Mouse (Mus musculus) macrophage (primary cell): ENCODE results near the gene Klk13. TPM values are rescaled to one million over a fixed set of nuclear protein-coding genes. Genes with fewer than 3 reads are reported as not detected.

ENCODE experiments used
- H3K27ac ChIP-seq: fragments of 350-480 bp; formaldehyde crosslinking; 2 replicates; pipeline ENCODE4 v1.9.0; 2021
- H3K36me3 ChIP-seq: fragments of 350-480 bp; formaldehyde crosslinking; 2 replicates; pipeline ENCODE4 v1.9.0; 2021; ENCODE audit errors: inconsistent target
- H3K4me3 ChIP-seq: fragments of 350-480 bp; formaldehyde crosslinking; 2 replicates; pipeline ENCODE4 v1.9.0; 2021; ENCODE audit errors: inconsistent target
- H3K79me2 ChIP-seq: fragments of 350-480 bp; formaldehyde crosslinking; 2 replicates; pipeline ENCODE4 v1.9.0; 2021; ENCODE audit errors: inconsistent target
- WGBS: methylation state at CpG from one replicate; pipeline ENCODE4 v1.1.7; 2026; ENCODE audit warnings: inconsistent platforms; ENCODE audit not compliant: missing documents; 5-methylcytosine and 5-hydroxymethylcytosine counted together
- polyA plus RNA-seq: library from polyadenylated mRNA; stranded (reverse); fragments of 250-400 nt; gene quantifications from 3 replicates; pipeline ENCODE4 v1.2.4, GENCODE M21; 2018; ENCODE audit warnings: inconsistent platforms

The Klk13 gene
- polyA plus RNA-seq, 1 experiment from 2014 or later: not detected

- Histone ChIP-seq H3K27ac (no peak overlapping the region), H3K4me3 (no peak overlapping the region), H3K79me2 (no peaks in the 10 kb centered on the region), H3K36me3 (no peaks in the 10 kb centered on the region)
- 8% methylated on average over 9 of the region's 9 CpGs for WGBS
These were observed 550 bp downstream of the Klk13 start for GRCm38 (mm10) chr7:43712917-43713316.

- 12% methylated on average over 19 of the region's 19 CpGs for WGBS
- Histone ChIP-seq H3K27ac (no peak overlapping the region), H3K79me2 (no peaks in the 10 kb centered on the region), H3K4me3 (no peak overlapping the region), H3K36me3 (no peaks in the 10 kb centered on the region)
These were observed 1.5 kb downstream of the Klk13 start for GRCm38 (mm10) chr7:43713741-43714351.

GRCm38 (mm10) chr7:43747788-43748187 lies 35.4 kb downstream of the Klk13 start:
- H3K36me3 ChIP-seq: no peaks in the 10 kb centered on the region
- H3K4me3 ChIP-seq: no peak overlapping the region
- H3K79me2 ChIP-seq: no peaks in the 10 kb centered on the region
- WGBS: 0% methylated on average over 1 of the region's 1 CpGs
- H3K27ac ChIP-seq: 0 out of 2 replicates have a peak overlapping the region, but pooled peaks have one; percentile 8

GRCm38 (mm10) chr7:43752806-43753205 lies 40.4 kb downstream of the Klk13 start:
- Histone ChIP-seq H3K36me3 (no peaks in the 10 kb centered on the region), H3K27ac (no peak overlapping the region), H3K79me2 (no peaks in the 10 kb centered on the region), H3K4me3 (no peak overlapping the region)
- WGBS: 6% methylated on average over 2 of the region's 2 CpGs

- H3K27ac ChIP-seq: no peak overlapping the region
- H3K36me3 ChIP-seq: no peaks in the 10 kb centered on the region
- H3K79me2 ChIP-seq: no peaks in the 10 kb centered on the region
- 72% methylated on average over 8 of the region's 8 CpGs for WGBS
- no peak overlapping the region for H3K4me3 ChIP-seq
These were observed 54.1 kb downstream of the Klk13 start for GRCm38 (mm10) chr7:43766484-43766883.

- 87% methylated on average over 4 of the region's 4 CpGs for WGBS
- no peaks in the 10 kb centered on the region for H3K79me2 ChIP-seq
- no peaks in the 10 kb centered on the region for H3K36me3 ChIP-seq
- H3K27ac ChIP-seq: no peak within 1 kb of the TSS
- H3K4me3 ChIP-seq: no peak within 1 kb of the TSS
These were observed 56.2 kb downstream of the Klk13 start, which contains the start of gene Klk12 for GRCm38 (mm10) chr7:43768597-43768996. Klk12 (plus strand) TSS chr7:43768897.

GRCm38 (mm10) chr7:43769636-43770035 lies 57.3 kb downstream of the Klk13 start:
- Histone ChIP-seq H3K4me3 (no peak overlapping the region), H3K27ac (no peak overlapping the region), H3K79me2 (no peaks in the 10 kb centered on the region), H3K36me3 (no peaks in the 10 kb centered on the region)
- 91% methylated on average over 8 of the region's 8 CpGs for WGBS

GRCm38 (mm10) chr7:43770701-43771100 lies 58.3 kb downstream of the Klk13 start:
- H3K79me2 ChIP-seq: no peaks in the 10 kb centered on the region
- no peak overlapping the region for H3K4me3 ChIP-seq
- WGBS: 96% methylated on average over 10 of the region's 10 CpGs
- no peaks in the 10 kb centered on the region for H3K36me3 ChIP-seq
- no peak overlapping the region for H3K27ac ChIP-seq

GRCm38 (mm10) chr7:43771916-43772315 lies 59.5 kb downstream of the Klk13 start:
- H3K36me3 ChIP-seq: no peaks in the 10 kb centered on the region
- H3K79me2 ChIP-seq: no peaks in the 10 kb centered on the region
- WGBS: 97% methylated on average over 6 of the region's 6 CpGs
- H3K27ac ChIP-seq: no peak overlapping the region
- H3K4me3 ChIP-seq: no peak overlapping the region

GRCm38 (mm10) chr7:43772901-43773300 lies 60.5 kb downstream of the Klk13 start:
- Histone ChIP-seq H3K79me2 (no peaks in the 10 kb centered on the region), H3K4me3 (no peak overlapping the region), H3K27ac (no peak overlapping the region), H3K36me3 (no peaks in the 10 kb centered on the region)
- WGBS: 81% methylated on average over 3 of the region's 3 CpGs

- Histone ChIP-seq H3K79me2 (no peaks in the 10 kb centered on the region), H3K36me3 (no peaks in the 10 kb centered on the region), H3K27ac (no peak within 1 kb of the TSS), H3K4me3 (no peak within 1 kb of the TSS)
- WGBS: 96% methylated on average over 5 of the region's 5 CpGs
These were observed 62.0 kb downstream of the Klk13 start, which contains the start of gene Klk11 for GRCm38 (mm10) chr7:43774364-43774763. Klk11 (plus strand) TSS chr7:43774604.

- H3K79me2 ChIP-seq: no peaks in the 10 kb centered on the region
- WGBS: 86% methylated on average over 6 of the region's 6 CpGs
These were observed 62.4 kb downstream of the Klk13 start for GRCm38 (mm10) chr7:43774802-43775201.

GRCm38 (mm10) chr7:43775311-43776057 lies 63.1 kb downstream of the Klk13 start:
- H3K36me3 ChIP-seq: no peaks in the 10 kb centered on the region
- no peak overlapping the region for H3K4me3 ChIP-seq
- no peaks in the 10 kb centered on the region for H3K79me2 ChIP-seq
- H3K27ac ChIP-seq: no peak overlapping the region
- WGBS: 84% methylated on average over 7 of the region's 7 CpGs

More at GRCm38 (mm10) chr7:43774802-43775201, 62.4 kb downstream of the Klk13 start:
- Histone ChIP-seq H3K36me3 (no peaks in the 10 kb centered on the region), H3K27ac (no peak overlapping the region), H3K4me3 (no peak overlapping the region)

- 89% methylated on average over 5 of the region's 5 CpGs for WGBS
- no peak overlapping the region for H3K4me3 ChIP-seq
- H3K79me2 ChIP-seq: no peaks in the 10 kb centered on the region
- no peak overlapping the region for H3K27ac ChIP-seq
- no peaks in the 10 kb centered on the region for H3K36me3 ChIP-seq
These were observed 64.1 kb downstream of the Klk13 start for GRCm38 (mm10) chr7:43776506-43776905.
